Mouse (Mus musculus): ENCODE measurements around the gene Ahdc1. TPM values are rescaled to one million over a fixed set of nuclear protein-coding genes. Genes with fewer than 3 reads are reported as not detected.

The Ahdc1 gene
- total and polyA plus RNA-seq, 2 experiments from 2014 or later, result 5.2 to 40.5 TPM

DNA sequence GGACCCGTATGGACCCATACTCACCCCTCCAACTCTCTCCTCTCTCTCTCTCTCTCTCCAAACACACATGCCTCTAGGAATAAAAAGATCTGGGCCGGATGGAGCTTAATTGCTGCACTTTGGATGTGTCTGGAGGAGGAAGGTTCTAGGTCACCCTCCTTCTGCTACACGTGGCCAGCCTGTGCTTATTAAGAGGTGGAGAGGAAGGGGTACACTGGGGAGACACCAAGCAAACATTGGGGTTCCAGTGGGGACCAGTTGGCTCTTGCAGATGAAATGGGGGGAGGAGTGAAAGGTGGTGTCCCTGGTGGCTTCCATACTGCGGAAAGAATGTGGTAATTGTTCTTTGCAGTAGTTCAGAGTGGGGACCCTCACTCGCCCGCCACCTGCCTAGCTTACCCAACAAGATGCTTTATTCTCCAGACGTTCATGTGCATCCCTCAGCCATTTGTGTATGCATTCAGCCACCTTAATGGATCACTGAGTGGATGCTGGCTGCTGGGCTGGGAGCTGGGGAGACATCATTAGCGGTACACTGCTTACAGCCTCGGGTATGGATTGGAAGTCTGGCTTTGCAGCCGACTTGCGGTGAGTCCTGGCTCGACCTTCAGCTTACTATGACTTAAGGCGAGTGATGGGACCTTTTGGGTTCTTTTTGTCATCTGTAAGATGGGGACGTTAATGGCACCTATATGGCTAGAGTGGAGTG, 104.8 kb downstream of the Ahdc1 start:
- Histone ChIP-seq H3K27ac (ENCODE audit: low read depth) (no peak overlapping the region; the same call in 1 of the 2 replicates), H3K9ac (replicated peaks; ENCODE audit: low read depth, low read length) (no peak overlapping the region)

DNA sequence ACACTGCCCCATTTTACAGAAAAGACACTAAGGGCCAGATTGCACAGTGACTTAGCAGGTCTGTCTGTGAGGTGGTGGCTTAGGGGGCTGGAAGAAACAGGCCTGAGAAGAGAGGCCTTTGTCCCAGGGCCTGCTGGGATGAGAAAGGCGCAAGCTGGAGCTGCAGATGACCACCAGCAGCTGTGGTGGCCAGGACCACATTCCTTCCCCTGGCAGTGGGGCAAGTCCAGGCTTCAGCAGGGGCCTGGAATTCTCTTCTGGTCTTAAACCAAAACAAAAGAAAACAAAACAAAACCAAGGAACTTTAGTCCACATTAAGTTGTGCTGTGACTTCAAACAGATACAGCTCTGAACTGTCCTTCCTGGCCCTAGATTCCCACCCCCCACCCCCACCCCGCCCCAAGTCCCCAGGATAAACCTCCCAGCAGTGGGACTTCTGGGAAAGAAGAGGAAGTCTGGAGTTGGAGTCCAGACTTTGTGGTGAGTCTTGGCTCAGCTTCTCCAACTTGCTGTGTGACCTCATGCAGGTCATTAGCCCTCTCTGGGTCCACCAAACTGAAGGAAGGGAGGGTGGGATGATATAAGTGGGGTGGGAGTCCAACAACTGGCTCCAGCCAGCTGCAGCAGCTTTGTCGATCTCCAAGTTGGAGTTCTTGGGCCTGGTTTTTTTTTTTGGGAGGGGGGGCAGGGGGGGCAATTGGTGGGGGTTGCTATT, 105.9 kb downstream of the Ahdc1 start:
- DNase-seq (ENCODE audit: low spot score) (peak; percentile 57), ATAC-seq (ENCODE audit: insufficient read depth, low read depth) (peak; percentile 48)
- H3K4me3 ChIP-seq (ENCODE audit: low read depth, low read length), result no peak overlapping the region
- no peaks in the 10 kb centered on the region for H3K9me3 ChIP-seq (replicated peaks; ENCODE audit: control insufficient read depth, low read length)
- no peaks in the 10 kb centered on the region for H3K36me3 ChIP-seq (replicated peaks; ENCODE audit: control insufficient read depth, insufficient read depth, low read length)
- 39% methylated on average over 3 of the region's 3 CpGs for WGBS
- H3K4me2 ChIP-seq (ENCODE audit: low read depth, low read length), result peak overlapping the region; percentile 50; the same call in 1 of the 2 replicates
- no peaks in the 10 kb centered on the region for H3K27me3 ChIP-seq (ENCODE audit: control insufficient read depth, insufficient read depth, low read length)
- H3K9ac ChIP-seq (replicated peaks; ENCODE audit: low read depth, low read length), result 0 out of 2 replicates have a peak overlapping the region, but pooled peaks have one; percentile 40
- TF ChIP-seq EP300 (IDR thresholded peaks at IDR 0.05; ENCODE audit: low read depth) (no peak), CTCF (IDR thresholded peaks at IDR 0.05; ENCODE audit: low read depth) (no peak)
- peaks cover 16% of the 10 kb centered on the region for H3K4me1 ChIP-seq (ENCODE audit: control insufficient read depth, insufficient read depth)
- peak overlapping the region; percentile 97 for H3K27ac ChIP-seq (ENCODE audit: low read depth)

More for the DNA sequence above, 104.8 kb downstream of the Ahdc1 start:
- TF ChIP-seq CTCF (IDR thresholded peaks at IDR 0.05; ENCODE audit: low read depth), result no peak
- TF ChIP-seq EP300 (IDR thresholded peaks at IDR 0.05; ENCODE audit: low read depth), result no peak
- H3K4me3 ChIP-seq (ENCODE audit: low read depth, low read length), result no peak overlapping the region
- peaks cover 13% of the 10 kb centered on the region for H3K4me1 ChIP-seq (ENCODE audit: control insufficient read depth, insufficient read depth)
- DNase-seq (ENCODE audit: low spot score) (no peak), ATAC-seq (ENCODE audit: insufficient read depth, low read depth) (no peak)
- 76% methylated on average over 14 of the region's 14 CpGs for WGBS
- no peaks in the 10 kb centered on the region for H3K36me3 ChIP-seq (replicated peaks; ENCODE audit: control insufficient read depth, insufficient read depth, low read length)
- no peaks in the 10 kb centered on the region for H3K9me3 ChIP-seq (replicated peaks; ENCODE audit: control insufficient read depth, low read length)
- no peak overlapping the region for H3K4me2 ChIP-seq (ENCODE audit: low read depth, low read length)
- no peaks in the 10 kb centered on the region for H3K27me3 ChIP-seq (ENCODE audit: control insufficient read depth, insufficient read depth, low read length)

DNA sequence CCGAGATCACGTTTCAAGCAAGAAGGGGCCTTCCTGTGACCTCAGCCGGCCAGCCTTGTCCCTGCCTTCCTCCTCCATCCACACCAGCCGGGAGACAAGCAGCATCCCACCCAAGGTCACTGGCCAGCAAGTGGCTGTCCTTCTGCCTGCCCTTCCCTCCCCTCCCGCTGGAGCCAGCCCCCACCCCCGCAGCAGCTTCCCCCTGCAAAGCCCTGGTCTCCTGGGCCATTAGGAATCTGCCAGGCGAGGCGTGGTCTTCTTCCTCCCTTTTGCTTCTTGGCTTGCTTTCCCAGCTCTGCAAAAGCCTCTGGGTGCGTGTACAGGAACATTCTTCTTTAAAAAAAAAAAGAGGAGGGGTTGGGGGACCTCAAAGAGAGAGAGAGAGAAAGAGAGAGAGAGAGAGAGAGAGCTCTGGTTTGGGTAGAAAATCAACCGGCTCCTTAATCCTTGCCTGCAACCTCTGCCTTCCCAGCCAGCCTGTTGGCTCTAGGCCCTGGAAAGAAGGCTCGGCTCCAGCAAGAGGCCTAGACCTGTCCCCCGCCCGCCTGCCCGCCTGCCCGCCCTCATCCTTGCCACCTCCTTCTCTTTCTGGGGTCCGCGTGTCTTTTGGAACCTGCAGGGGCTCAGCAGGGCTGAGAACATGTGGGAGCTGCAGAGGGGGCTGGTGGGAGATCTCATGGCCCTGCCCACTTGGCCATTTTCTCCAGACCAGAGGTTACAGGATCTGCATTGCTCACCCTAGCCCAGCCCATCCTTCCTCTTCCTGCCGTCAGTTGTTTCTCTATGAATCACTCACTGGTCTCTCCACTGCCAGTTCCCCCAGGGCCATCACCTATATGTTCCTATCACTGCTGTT, 106.7 kb downstream of the Ahdc1 start:
- ATAC-seq (ENCODE audit: insufficient read depth, low read depth), result peak; percentile 79
- Histone ChIP-seq H3K4me2 (ENCODE audit: low read depth, low read length) (peak overlapping the region; percentile 50), H3K4me1 (ENCODE audit: control insufficient read depth, insufficient read depth) (peaks cover 16% of the 10 kb centered on the region), H3K36me3 (replicated peaks; ENCODE audit: control insufficient read depth, insufficient read depth, low read length) (no peaks in the 10 kb centered on the region), H3K27ac (ENCODE audit: low read depth) (peak overlapping the region; percentile 97), H3K4me3 (ENCODE audit: low read depth, low read length) (peak overlapping the region; percentile 11; the same call in 1 of the 2 replicates), H3K9me3 (replicated peaks; ENCODE audit: control insufficient read depth, low read length) (no peaks in the 10 kb centered on the region), H3K27me3 (ENCODE audit: control insufficient read depth, insufficient read depth, low read length) (no peaks in the 10 kb centered on the region), H3K9ac (replicated peaks; ENCODE audit: low read depth, low read length) (peak overlapping the region; percentile 40)
- peak; percentile 91 for DNase-seq (ENCODE audit: low spot score)
- TF ChIP-seq CTCF (IDR thresholded peaks at IDR 0.05; ENCODE audit: low read depth) (0 out of 2 replicates have a peak, but pooled peaks have one; percentile 3), EP300 (IDR thresholded peaks at IDR 0.05; ENCODE audit: low read depth) (no peak)
- 11% methylated on average over 18 of the region's 18 CpGs for WGBS

DNA sequence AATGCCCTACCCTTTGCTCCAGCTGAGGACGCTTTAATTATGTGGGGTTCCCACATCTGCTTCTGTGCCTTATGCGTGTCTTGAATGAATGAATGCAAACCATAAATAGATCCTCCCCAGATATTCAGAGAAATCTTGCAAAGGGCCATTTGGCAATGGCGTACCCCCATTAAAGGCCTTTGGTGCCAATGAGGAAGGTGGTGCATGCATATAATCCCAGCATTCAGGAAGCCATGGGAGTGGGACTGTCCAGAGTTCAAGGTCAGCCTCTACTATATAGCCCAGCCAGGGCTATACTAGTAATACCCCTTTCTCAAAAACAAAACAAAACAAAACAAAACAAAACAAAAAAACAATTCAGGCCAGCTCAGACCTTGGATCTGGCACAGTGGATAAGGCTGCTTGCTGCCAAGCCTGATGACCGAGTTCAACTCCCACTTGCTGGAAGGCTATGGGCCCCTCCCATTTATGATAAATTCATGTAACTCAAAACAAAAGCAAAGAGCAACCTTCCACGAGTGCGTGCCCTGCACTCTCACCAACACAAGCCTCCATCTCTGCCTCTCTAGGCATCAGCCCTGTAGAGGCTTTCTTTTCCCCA, 107.8 kb downstream of the Ahdc1 start:
- H3K36me3 ChIP-seq (replicated peaks; ENCODE audit: control insufficient read depth, insufficient read depth, low read length), result no peaks in the 10 kb centered on the region
- H3K4me1 ChIP-seq (ENCODE audit: control insufficient read depth, insufficient read depth), result peaks cover 16% of the 10 kb centered on the region
- no peak overlapping the region for H3K9ac ChIP-seq (replicated peaks; ENCODE audit: low read depth, low read length)
- peak overlapping the region; percentile 97 for H3K27ac ChIP-seq (ENCODE audit: low read depth)
- H3K27me3 ChIP-seq (ENCODE audit: control insufficient read depth, insufficient read depth, low read length), result no peaks in the 10 kb centered on the region
- H3K4me3 ChIP-seq (ENCODE audit: low read depth, low read length), result no peak overlapping the region
- TF ChIP-seq EP300 (IDR thresholded peaks at IDR 0.05; ENCODE audit: low read depth) (no peak), CTCF (IDR thresholded peaks at IDR 0.05; ENCODE audit: low read depth) (no peak)
- DNase-seq (ENCODE audit: low spot score) (no peak), ATAC-seq (ENCODE audit: insufficient read depth, low read depth) (no peak)
- H3K4me2 ChIP-seq (ENCODE audit: low read depth, low read length), result no peak overlapping the region
- H3K9me3 ChIP-seq (replicated peaks; ENCODE audit: control insufficient read depth, low read length), result no peaks in the 10 kb centered on the region
- 70% methylated on average over 6 of the region's 6 CpGs for WGBS

DNA sequence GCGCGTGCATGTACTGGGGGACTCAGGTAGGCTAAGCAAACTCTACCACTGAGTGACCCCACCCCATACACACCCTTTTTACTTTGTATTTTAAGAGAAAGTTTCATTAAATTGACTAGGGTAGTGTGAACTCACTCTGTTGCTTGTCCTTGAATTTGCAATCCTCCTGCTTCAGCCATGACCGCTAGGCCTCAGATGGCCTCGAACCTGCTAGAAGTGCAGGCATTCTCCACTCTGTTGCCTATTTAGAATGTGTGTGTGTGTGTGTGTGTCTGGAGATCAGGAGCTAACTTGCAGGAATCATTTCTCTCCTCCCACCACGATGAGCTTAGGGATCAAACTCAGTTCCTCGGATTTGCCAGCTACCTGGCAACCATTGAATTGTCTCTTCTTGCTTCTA, 108.5 kb downstream of the Ahdc1 start:
- H3K9ac ChIP-seq (replicated peaks; ENCODE audit: low read depth, low read length), result no peak overlapping the region
- peak overlapping the region; percentile 97; the same call in 1 of the 2 replicates for H3K27ac ChIP-seq (ENCODE audit: low read depth)
- WGBS, result 85% methylated on average over 6 of the region's 6 CpGs
- TF ChIP-seq EP300 (IDR thresholded peaks at IDR 0.05; ENCODE audit: low read depth), result no peak
- no peak for TF ChIP-seq CTCF (IDR thresholded peaks at IDR 0.05; ENCODE audit: low read depth)
- no peak overlapping the region for H3K4me2 ChIP-seq (ENCODE audit: low read depth, low read length)
- 0 out of 2 replicates have a peak, but pooled peaks cover 5% of the 10 kb centered on the region for H3K9me3 ChIP-seq (replicated peaks; ENCODE audit: control insufficient read depth, low read length)
- DNase-seq (ENCODE audit: low spot score) (no peak), ATAC-seq (ENCODE audit: insufficient read depth, low read depth) (no peak)
- no peaks in the 10 kb centered on the region for H3K27me3 ChIP-seq (ENCODE audit: control insufficient read depth, insufficient read depth, low read length)
- peaks cover 16% of the 10 kb centered on the region for H3K4me1 ChIP-seq (ENCODE audit: control insufficient read depth, insufficient read depth)
- no peaks in the 10 kb centered on the region for H3K36me3 ChIP-seq (replicated peaks; ENCODE audit: control insufficient read depth, insufficient read depth, low read length)
- H3K4me3 ChIP-seq (ENCODE audit: low read depth, low read length), result no peak overlapping the region

All from heart, postnatal 0 days (tissue).